Mouse (Mus musculus): ENCODE data around the gene Gm10719. TPM values are rescaled to one million over a fixed set of nuclear protein-coding genes. Genes with fewer than 3 reads are reported as not detected.

The Gm10719 gene
- 1 to 10 TPM; 3.3 to 7.2 TPM for polyA plus RNA-seq (2017; shearing (Covaris generic))

DNA sequence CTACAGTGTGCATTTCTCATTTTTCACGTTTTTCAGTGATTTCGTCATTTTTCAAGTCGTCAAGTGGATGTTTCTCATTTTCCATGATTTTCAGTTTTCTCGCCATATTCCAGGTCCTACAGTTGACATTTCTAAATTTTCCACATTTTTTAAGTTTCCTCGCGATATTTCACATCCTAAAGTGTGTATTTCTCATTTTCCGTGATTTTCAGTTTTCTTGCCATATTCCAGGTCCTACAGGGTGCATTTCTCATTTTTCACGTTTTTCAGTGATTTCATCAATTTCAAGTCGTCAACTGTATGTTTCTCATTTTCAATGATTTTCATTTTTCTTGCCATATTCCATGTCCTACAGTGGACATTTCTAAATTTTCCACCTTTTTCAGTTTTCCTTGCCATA lies at the start of gene Gm10719:
Gm10719 (plus strand) TSS at position 301 of the 400 bp plus-strand sequence.

GRCm38 (mm10) chr9:3000445-3000972 lies 16.7 kb upstream of the Gm10719 start, which contains the start of gene Gm10722:
Gene Gm10722, plus strand, starts transcription at chr9:3000922.

GRCm38 (mm10) chr9:3002794-3003396 lies 14.3 kb upstream of the Gm10719 start, which contains the start of gene Gm11168:
Gene Gm11168, plus strand, starts transcription at chr9:3003346.

DNA sequence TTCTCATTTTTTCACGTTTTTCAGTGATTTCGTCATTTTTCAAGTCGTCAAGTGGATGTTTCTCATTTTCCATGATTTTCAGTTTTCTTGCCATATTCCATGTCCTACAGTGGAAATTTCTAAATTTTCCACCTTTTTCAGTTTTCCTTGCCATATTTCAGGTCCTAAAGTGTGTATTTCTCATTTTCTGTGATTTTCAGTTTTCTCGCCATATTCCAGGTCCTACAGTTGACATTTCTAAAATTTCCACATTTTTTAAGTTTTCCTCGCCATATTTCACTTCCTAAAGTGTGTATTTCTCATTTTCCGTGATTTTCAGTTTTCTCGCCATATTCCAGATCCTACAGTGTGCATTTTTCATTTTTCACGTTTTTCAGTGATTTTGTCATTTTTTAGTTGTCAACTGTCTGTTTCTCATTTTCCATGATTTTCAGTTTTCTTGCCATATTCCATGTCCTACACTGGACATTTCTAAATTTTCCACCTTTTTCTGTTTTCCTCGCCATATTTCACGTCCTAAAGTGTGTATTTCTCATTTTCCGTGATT lies 4.4 kb upstream of the Gm10719 start, which contains the start of gene Gm10721:
Gm10721 (plus strand) TSS at position 408 of the 547 bp plus-strand sequence.

GRCm38 (mm10) chr9:3015354-3015753 lies 1.9 kb upstream of the Gm10719 start, which contains the start of gene Gm10720:
Gene Gm10720, plus strand, starts transcription at chr9:3015654.

GRCm38 (mm10) chr9:3023312-3023984 lies 6.2 kb downstream of the Gm10719 start, which contains the start of gene Gm10718:
Gene Gm10718, plus strand, starts transcription at chr9:3023547.

DNA sequence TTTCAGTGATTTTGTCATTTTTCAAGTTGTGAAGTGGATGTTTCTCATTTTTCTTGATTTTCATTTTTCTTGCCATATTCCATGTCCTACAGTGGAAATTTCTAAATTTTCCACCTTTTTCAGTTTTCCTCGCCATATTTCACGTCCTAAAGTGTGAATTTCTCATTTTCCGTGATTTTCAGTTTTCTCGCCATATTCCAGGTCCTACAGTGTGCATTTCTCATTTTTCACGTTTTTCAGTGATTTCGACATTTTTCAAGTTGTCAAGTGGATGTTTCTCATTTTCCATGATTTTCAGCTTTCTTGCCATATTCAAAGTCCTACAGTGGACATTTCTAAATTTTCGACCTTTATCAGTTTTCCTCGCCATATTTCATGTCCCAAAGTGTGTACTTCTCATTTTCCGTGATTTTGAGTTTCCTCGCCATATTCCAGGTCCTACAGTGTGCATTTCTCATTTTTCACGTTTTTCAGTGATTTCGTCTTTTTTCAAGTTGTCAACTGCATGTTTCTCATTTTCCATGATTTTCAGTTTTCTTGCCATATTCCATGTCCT lies 7.8 kb downstream of the Gm10719 start, which contains the start of gene Gm10717:
Gm10717 (plus strand) TSS at position 506 of the 556 bp plus-strand sequence.

DNA sequence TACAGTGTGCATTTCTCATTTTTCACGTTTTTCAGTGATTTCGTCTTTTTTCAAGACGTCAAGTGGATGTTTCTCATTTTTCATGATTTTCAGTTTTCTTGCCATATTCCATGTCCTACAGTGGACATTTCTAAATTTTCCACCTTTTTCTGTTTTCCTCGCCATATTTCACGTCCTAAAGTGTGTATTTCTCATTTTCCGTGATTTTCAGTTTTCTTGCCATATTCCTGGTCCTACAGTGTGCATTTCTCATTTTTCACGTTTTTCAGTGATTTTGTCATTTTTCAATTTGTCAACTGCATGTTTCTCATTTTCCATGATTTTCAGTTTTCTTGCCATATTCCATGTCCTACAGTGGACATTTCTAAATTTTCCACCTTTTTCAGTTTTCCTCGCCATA lies 17.1 kb downstream of the Gm10719 start, which contains the start of gene Gm17535:
Gm17535 (plus strand) TSS at position 301 of the 400 bp plus-strand sequence.

DNA sequence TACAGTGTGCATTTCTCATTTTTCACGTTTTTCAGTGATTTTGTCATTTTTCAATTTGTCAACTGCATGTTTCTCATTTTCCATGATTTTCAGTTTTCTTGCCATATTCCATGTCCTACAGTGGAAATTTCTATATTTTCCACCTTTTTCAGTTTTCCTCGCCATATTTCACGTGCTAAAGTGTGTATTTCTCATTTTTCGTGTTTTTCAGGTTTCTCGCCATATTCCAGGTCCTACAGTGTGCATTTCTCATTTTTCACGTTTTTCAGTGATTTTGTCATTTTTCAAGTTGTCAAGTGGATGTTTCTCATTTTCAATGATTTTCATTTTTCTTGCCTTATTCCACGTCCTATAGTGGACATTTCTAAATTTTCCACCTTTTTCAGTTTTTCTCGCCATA lies 19.4 kb downstream of the Gm10719 start, which contains the start of gene Gm10715:
Gm10715 (plus strand) TSS at position 301 of the 400 bp plus-strand sequence.

Other genes with a start within 250 kb of the Gm10719 start
- gene Gm10722, start 16.5 kb upstream of the Gm10719 start, polyA plus RNA-seq (2017; shearing (Covaris generic)), result 1 to 10 TPM; 1.4 to 3.3 TPM
- 1 to 10 TPM; 1.6 to 8.1 TPM for gene Gm11168, start 14.1 kb upstream of the Gm10719 start, polyA plus RNA-seq (2017; shearing (Covaris generic))
- under 1 TPM; 0.61 to 0.81 TPM for gene Gm10721, start 4.3 kb upstream of the Gm10719 start, polyA plus RNA-seq (2017; shearing (Covaris generic))
- 1 to 10 TPM in 1 of 2 experiments, not detected in 1; 2.2 TPM for gene Gm10720, start 1.8 kb upstream of the Gm10719 start, polyA plus RNA-seq (2017; shearing (Covaris generic))
- 1 to 10 TPM in 1 of 2 experiments, under 1 TPM in 1; 0.87 to 6.3 TPM for gene Gm10718, start 6.1 kb downstream of the Gm10719 start, polyA plus RNA-seq (2017; shearing (Covaris generic))
- 10 to 100 TPM in 1 of 2 experiments, 1 to 10 TPM in 1; 7.4 to 24.4 TPM for gene Gm10717, start 8.0 kb downstream of the Gm10719 start, polyA plus RNA-seq (2017; shearing (Covaris generic))
- gene Gm17535, start 17.2 kb downstream of the Gm10719 start, polyA plus RNA-seq (2017; shearing (Covaris generic)), result under 1 TPM; 0.80 to 0.87 TPM
- not detected for gene Gm10715, start 19.5 kb downstream of the Gm10719 start, polyA plus RNA-seq (2017; shearing (Covaris generic))

Data from activated CD4-positive, CD25-positive, alpha-beta regulatory T cell (primary cell).